Mouse (Mus musculus) skeletal muscle tissue, adult 2 months (tissue): ENCODE results near the gene Il18r1.

Source experiments
- DNase-seq: peaks from one replicate; pipeline ENCODE4 v3.0.0-alpha.2; 2012; ENCODE audit warnings: low read depth, low spot score

The Il18r1 gene

GRCm38 (mm10) chr1:40494594-40494993 is 29.2 kb downstream of the Il18r1 start:
- no peak for DNase-seq

GRCm38 (mm10) chr1:40499708-40500107 is 34.4 kb downstream of the Il18r1 start:
- no peak for DNase-seq

- DNase-seq = no peak
These were observed 35.8 kb downstream of the Il18r1 start for GRCm38 (mm10) chr1:40501126-40501525.

- DNase-seq = peak; percentile 3
These were observed 36.4 kb downstream of the Il18r1 start for GRCm38 (mm10) chr1:40501546-40502398.

- no peak for DNase-seq
These were observed 39.2 kb downstream of the Il18r1 start for GRCm38 (mm10) chr1:40504548-40504947.

- DNase-seq = no peak
These were observed 49.7 kb downstream of the Il18r1 start, which contains the start of gene Il18rap for GRCm38 (mm10) chr1:40514851-40515585. Il18rap (plus strand) TSS chr1:40515362.

GRCm38 (mm10) chr1:40516364-40516763 is 51.0 kb downstream of the Il18r1 start:
- DNase-seq = no peak

GRCm38 (mm10) chr1:40522918-40523317 is 57.6 kb downstream of the Il18r1 start:
- DNase-seq = no peak

- no peak for DNase-seq
These were observed 58.8 kb downstream of the Il18r1 start for GRCm38 (mm10) chr1:40523971-40524722.

- no peak for DNase-seq
These were observed 63.9 kb downstream of the Il18r1 start for GRCm38 (mm10) chr1:40529287-40529686.

- DNase-seq = no peak
These were observed 72.2 kb downstream of the Il18r1 start for GRCm38 (mm10) chr1:40537577-40537976.

- peak; percentile 32 for DNase-seq
These were observed 79.3 kb downstream of the Il18r1 start for GRCm38 (mm10) chr1:40544650-40545049.

GRCm38 (mm10) chr1:40546645-40547044 is 81.3 kb downstream of the Il18r1 start:
- DNase-seq = no peak

- DNase-seq = no peak
These were observed 81.8 kb downstream of the Il18r1 start for GRCm38 (mm10) chr1:40547064-40547572.

- DNase-seq = no peak
These were observed 82.4 kb downstream of the Il18r1 start for GRCm38 (mm10) chr1:40547762-40548161.
